Mouse (Mus musculus) stomach, postnatal 0 days (tissue): ENCODE results near the gene Agrp.

ENCODE experiments used
- CTCF ChIP-seq: IDR thresholded peaks from 2 replicates; pipeline ENCODE4 v1.5.1; 2016; ENCODE audit warnings: antibody characterized with exemption, low read depth, mild to moderate bottlenecking, moderate library complexity
- EP300 ChIP-seq: optimal IDR thresholded peaks from 2 replicates; pipeline ENCODE3; 2016; ENCODE audit warnings: antibody characterized with exemption

DNA sequence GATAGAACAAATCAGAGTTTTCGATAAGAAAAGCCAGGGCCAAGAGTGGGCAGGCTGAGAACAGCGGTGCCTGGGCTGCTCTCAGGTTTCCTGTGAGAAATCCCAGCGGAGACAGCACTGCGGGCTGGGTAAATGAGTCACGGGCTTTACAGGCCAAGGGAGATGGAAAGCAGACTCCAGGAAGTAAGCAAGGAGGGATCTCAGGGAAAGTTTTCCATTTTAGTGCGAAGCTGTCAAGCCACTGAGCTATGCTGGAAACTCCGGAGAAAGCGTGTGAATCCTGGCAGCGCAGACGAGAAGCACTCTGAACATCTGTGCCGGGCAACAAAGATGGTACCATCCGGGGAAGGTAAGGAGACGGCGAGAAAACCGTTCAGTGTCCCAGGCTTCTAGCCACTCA is 43.3 kb downstream of the Agrp start:
- TF ChIP-seq CTCF (no peak), EP300 (no peak)
